Mouse (Mus musculus): ENCODE measurements around the gene Aldh5a1.

The Aldh5a1 gene

DNA sequence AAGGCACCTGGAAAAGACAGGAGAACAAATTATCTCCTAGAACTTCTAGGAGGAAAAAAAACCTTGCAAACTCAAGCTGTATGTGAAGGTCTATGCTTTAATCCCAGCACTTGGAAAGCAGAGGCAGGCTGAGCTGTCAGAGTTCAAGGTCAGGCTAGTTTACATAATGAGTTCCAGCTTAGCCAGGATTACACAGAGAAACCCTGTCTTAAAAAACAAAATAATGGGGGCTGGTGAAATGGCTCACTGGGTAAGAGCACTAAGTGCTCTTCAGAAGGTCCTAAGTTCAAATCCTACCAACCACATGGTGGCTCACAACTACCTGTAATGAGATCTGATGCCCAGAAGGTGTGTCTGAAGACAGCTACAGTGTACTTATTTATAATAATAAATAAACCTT, 6.9 kb downstream of the Aldh5a1 start:
- no peak for DNase-seq

GRCm38 (mm10) chr13:24923991-24924390, 13.5 kb downstream of the Aldh5a1 start:
- no peak for DNase-seq

DNA sequence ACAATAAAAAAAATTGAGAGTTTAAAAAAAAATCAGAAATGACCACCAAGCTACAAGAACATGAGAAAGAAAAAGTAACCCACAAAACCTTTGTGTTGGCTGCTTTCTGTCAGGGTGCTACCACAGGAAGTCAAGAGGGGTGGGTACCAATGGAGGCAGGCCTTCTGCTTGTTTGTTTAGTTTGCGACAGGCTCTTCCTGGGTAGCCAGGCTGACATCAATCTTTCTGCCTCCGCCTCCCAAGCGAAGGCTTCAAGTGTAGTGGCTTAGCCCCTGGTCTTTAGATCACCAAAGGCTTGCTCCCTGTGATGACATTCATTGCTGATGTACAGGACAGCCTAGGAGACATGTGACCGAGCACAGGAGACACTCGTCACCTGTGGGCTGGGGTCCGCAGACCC, 16.2 kb downstream of the Aldh5a1 start:
- peak; percentile 15 to 28 for DNase-seq

- peak; percentile 31 to 42 for DNase-seq
Measured at GRCm38 (mm10) chr13:24920333-24920977, 17.0 kb downstream of the Aldh5a1 start.

DNA sequence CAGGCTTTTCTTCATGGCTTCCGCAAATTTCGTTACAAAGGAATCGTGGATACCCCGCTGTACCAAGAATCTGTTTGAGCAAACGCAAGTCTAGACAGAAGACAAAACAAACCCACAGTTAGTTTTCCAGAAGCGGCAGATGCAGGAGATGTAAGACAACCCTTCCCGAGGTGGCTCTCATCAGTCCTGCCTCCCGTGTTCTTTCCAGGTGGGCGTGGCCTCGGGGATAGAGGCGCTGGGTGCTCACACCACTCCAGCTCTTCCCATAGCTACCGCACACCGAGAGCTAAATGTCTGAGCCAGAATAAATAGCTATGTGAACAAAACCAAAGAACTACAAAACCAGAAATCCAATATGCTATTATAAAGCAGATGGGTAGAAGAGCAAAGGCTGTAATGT, 21.6 kb downstream of the Aldh5a1 start:
- DNase-seq, result no peak

DNA sequence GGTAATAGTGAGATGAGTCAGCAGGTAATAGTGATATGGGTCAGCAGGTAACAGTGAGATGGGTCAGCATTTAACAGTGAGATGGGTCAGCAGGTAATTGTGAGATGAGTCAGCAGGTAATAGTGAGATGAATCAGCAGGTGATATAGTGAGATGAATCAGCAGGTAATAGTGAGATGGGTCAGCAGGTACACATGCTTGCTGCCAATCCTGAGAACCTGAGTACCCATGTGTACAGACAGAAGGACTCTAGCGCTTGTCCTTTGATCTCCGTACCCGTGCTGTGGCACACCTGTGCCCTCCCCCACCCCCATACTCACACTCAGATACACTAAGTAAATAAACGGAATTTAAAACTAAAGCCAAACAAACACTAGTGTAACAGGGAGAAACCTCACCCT, 22.5 kb downstream of the Aldh5a1 start:
- no peak for DNase-seq

DNA sequence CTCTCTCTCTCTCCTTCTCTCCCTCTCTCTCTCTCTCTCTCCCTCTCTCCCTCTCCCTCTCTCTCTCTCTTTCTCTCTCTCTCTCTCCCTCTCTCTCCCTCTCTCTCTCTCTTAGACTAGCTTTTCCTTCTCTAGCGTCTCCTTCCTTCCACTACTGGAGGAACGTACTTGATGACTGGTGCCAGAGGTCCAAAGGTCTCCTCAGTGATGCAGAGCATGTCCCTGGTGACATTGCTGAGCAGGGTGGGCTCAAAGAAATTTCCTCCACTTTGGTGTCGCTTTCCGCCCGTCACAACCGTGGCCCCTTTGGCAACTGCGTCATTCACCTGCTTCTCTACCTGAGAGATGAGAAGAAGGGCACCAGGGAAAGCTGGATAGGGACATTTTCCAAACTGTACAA, 23.9 kb downstream of the Aldh5a1 start:
- no peak for DNase-seq

GRCm38 (mm10) chr13:24909112-24909511, 28.3 kb downstream of the Aldh5a1 start:
- DNase-seq, result no peak

- DNase-seq, result no peak
Measured at GRCm38 (mm10) chr13:24906831-24907570, 30.5 kb downstream of the Aldh5a1 start.

DNA sequence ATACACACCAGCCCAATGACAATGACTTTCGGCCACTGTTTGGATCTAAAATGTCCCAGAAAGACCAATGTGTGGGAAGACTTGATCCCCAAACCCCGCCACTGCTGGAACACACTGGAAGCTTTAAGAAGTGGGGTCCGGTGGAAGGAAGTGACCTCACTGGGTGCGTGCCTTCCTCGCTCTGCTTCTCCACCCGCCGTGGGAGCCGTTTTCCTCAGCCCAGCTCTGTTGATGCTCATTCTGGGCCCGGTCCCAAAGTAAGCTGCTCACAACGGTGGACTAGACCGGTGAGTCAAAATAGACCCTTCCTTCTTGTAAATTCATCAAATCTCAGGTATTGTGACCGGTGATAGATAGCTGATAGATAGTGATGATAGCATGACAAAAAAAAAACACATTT, 32.0 kb downstream of the Aldh5a1 start:
- DNase-seq, result no peak

DNA sequence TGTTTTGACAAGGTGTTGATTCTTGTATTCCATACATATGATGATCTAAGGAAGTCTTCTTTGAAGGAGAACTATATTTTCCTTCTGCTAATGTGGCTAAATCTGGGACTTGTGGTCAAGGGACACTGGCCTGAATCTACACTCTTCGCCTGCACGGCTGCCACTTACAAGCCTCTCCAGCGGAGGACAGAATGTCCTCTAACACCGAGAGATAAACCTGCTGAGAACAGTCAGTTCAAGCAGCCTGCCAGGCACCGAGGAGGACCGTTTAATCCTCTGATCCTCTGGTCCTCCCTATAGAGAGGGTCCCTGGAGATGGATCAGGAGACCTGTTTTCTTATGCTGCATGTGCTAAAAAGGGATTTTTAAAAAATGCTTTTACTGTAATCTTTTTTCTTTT, 34.0 kb downstream of the Aldh5a1 start:
- no peak for DNase-seq

DNA sequence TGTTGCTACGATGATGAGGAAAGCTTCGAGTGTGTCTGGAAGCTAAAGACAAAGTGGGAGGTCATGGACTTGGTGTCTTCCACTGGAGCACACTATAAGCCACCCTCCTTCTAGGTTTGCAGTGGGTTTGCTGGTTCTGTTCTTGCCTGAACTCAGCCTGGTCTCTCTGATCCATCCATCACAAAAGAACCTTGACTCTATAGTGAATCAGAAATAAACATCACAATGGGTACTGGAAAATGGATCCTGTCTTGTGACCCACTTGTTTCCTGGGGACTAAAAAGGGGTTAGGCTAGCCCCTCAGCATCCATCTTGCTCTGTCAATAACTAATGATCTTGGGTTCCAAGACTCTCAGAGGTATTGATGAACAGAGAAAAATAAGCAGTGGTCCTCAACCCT, 35.5 kb downstream of the Aldh5a1 start:
- DNase-seq, result no peak

DNA sequence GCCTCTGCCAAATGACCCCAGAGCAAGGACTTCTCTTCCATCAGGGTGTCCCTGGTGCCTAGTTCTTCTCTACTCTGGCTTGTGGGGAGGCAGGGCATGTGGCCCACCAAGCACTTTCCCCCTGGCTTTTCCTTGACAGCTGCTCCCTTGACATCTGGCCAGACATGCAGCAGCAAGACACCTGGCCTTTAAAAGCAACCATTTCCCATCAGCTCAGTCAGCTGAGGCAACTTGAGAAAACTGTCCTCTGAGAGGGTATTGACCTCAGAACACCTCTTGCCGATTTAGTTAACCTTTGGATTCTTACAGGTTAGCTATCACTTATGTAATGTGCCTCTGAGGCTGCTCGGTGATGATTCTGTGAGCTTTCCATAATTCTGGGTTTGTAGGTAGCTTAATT, 43.6 kb downstream of the Aldh5a1 start:
- no peak for DNase-seq

- DNase-seq, result no peak
Measured at GRCm38 (mm10) chr13:24892516-24892915, 44.9 kb downstream of the Aldh5a1 start.

DNA sequence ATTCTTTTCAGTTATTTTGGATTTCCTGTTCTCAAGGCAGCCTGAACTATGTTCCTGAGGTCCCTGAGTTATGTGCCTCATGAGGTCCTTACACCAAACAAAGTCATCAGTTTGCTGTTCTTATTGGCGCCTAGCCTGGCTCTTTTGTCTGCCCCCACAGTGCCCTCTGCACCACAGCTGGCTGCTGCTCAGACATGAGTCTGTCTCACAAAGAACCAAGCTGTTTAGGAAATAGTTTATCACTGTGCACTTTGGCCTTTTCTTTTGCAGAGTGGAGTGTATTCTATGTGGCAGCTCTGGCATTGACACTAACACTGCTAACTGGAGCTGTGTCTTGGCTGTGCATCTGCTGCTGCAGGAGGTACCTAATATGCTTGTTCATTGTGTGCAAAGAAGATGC, 47.9 kb downstream of the Aldh5a1 start:
- DNase-seq, result no peak

GRCm38 (mm10) chr13:24882411-24882810, 55.0 kb downstream of the Aldh5a1 start:
- DNase-seq, result peak; percentile 15 to 27

GRCm38 (mm10) chr13:24880704-24881103, 56.8 kb downstream of the Aldh5a1 start:
- DNase-seq, result no peak

- DNase-seq, result no peak
Measured at GRCm38 (mm10) chr13:24880208-24880607, 57.3 kb downstream of the Aldh5a1 start.

DNA sequence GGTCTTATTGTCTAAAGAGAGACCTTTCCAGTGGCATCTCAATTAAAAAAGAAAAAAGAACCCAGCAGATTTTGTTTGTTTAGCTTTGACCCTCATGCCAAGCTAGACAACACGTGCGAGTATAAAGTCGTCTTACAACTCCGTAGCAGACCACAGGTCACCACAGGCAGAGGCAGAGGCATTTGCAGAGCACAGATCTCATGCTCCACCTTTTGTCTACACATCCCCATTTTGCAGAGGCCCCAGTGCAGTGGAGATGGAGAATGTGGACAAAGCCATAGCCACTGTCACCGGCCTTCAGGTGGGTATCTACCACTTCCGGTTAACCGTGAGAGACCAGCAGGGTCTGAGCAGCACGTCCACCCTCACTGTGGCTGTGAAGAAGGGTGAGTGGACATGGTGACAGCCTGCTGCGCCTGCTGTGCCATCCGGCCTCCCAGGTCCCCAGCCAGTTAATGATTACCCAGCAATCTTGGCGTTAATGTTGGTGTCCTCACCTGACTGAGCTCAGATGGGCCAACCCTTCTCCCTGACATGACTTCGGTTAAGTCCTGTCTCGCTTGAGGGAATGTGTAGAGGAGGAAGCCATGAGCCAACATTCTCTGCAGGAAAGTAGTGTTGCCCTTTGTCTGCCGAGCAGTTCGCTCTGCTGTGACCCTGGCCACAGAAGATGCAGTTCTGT, 58.0 kb downstream of the Aldh5a1 start:
- no peak for DNase-seq

DNA sequence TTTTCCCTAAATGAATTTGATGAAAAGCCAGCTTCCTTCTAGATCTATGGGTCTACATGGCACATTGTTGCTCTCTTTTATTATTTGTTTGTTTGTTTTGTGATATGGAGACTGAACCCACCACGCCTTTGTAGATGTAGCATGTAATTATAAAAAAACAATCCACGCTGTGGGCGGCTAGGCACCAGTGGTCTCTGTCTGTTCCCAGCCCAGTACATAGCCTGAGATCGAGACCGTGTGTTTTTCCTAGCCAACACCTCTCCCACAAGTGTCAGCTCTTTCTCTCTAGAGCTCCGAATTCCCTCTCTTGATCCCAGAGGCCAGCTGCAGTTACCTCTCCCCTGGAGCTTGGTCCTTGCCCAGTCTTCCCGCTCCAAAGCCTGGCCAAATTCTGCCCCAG, 69.2 kb downstream of the Aldh5a1 start:
- no peak for DNase-seq

- no peak for DNase-seq
Measured at GRCm38 (mm10) chr13:24867789-24868188, 69.7 kb downstream of the Aldh5a1 start.

- DNase-seq, result no peak
Measured at GRCm38 (mm10) chr13:24866430-24867402, 70.7 kb downstream of the Aldh5a1 start.

GRCm38 (mm10) chr13:24862520-24862919, 74.9 kb downstream of the Aldh5a1 start:
- DNase-seq, result peak; percentile 59 to 67
